Comparison of ENCODE assay signal across 20 mouse cellular contexts in genomic region chr11:108299913-108300312, GRCm38 (mm10). TPM values are rescaled to one million over a fixed set of nuclear protein-coding genes. Genes with fewer than 3 reads are reported as not detected.
DNase-seq lines count a peak whose midpoint lies in the region; ATAC-seq lines count a peak whose summit lies in the region.
"Had no signal": no experiment of that assay in that cellular context is flagged by ENCODE, and none has a peak within 500 bp of the region (broad histone marks: within the 10 kb centered on the region; RNA-seq: fewer than 3 reads in every experiment).

No protein-coding gene starts in this region.

- no peak overlapping the region for H3K4me2 ChIP-seq in heart, embryonic 11.5 days
- no peak overlapping the region for H3K4me2 ChIP-seq in limb, embryonic 13.5 days (replicated peaks)
- H3K4me2 ChIP-seq in hindbrain, embryonic 11.5 days (replicated peaks; ENCODE audit: low read depth, low read length), result no peak overlapping the region
- H3K4me2 ChIP-seq: liver, embryonic 12.5 days; midbrain, embryonic 13.5 days had no signal

- no peak overlapping the region for H3K9ac ChIP-seq in heart, embryonic 11.5 days (ENCODE audit: low read depth, low read length)
- no peak overlapping the region for H3K9ac ChIP-seq in limb, embryonic 13.5 days
- H3K9ac ChIP-seq in hindbrain, embryonic 11.5 days (ENCODE audit: low read depth, low read length), result no peak overlapping the region
- H3K9ac ChIP-seq: forebrain, postnatal 0 days; liver, embryonic 12.5 days; midbrain, embryonic 13.5 days had no signal

- H3K4me1 ChIP-seq in heart, embryonic 11.5 days (ENCODE audit: control insufficient read depth, insufficient read depth, low read length), result 0 out of 2 replicates have a peak, but pooled peaks cover 2% of the 10 kb centered on the region
- H3K4me1 ChIP-seq in limb, embryonic 13.5 days, result peaks cover 44% of the 10 kb centered on the region
- peaks cover 27% of the 10 kb centered on the region for H3K4me1 ChIP-seq in limb, embryonic 10.5 days
- no peaks in the 10 kb centered on the region for H3K4me1 ChIP-seq in hindbrain, embryonic 11.5 days (replicated peaks; ENCODE audit: control insufficient read depth, insufficient read depth, low read length)

- DNase-seq in heart, adult 11 months, result peak; percentile 93
- no peak for DNase-seq in limb, embryonic 10.5 days (ENCODE audit: low spot score)
- peak; percentile 23 for DNase-seq in NIH3T3 (ENCODE audit: low read depth)
- peak; percentile 23 for DNase-seq in heart, postnatal 4 days
- DNase-seq in hindbrain, embryonic 11.5 days (ENCODE audit: low spot score), result no peak
- DNase-seq: adrenal gland, postnatal 36 days; forebrain, postnatal 0 days; kidney, postnatal 36 days; lung, postnatal 36 days; right cerebral cortex, adult 18-20 months; thymus, adult 18-20 months had no signal

- H3K27ac ChIP-seq in heart, embryonic 11.5 days (ENCODE audit: low read depth, low read length), result no peak overlapping the region
- no peak overlapping the region for H3K27ac ChIP-seq in limb, embryonic 13.5 days
- H3K27ac ChIP-seq in limb, embryonic 10.5 days, result no peak overlapping the region
- no peak overlapping the region for H3K27ac ChIP-seq in hindbrain, embryonic 11.5 days (ENCODE audit: low read depth, low read length)
- H3K27ac ChIP-seq: hindbrain, embryonic 10.5 days; liver, embryonic 12.5 days; midbrain, embryonic 13.5 days had no signal

- H3K36me3 ChIP-seq in heart, embryonic 11.5 days (ENCODE audit: control insufficient read depth, insufficient read depth, low read length), result no peaks in the 10 kb centered on the region
- H3K36me3 ChIP-seq in limb, embryonic 13.5 days, result no peaks in the 10 kb centered on the region
- no peaks in the 10 kb centered on the region for H3K36me3 ChIP-seq in limb, embryonic 10.5 days
- no peaks in the 10 kb centered on the region for H3K36me3 ChIP-seq in hindbrain, embryonic 11.5 days (ENCODE audit: control insufficient read depth, insufficient read depth, low read length)
- H3K36me3 ChIP-seq: hindbrain, embryonic 10.5 days; liver, embryonic 12.5 days; midbrain, embryonic 13.5 days had no signal

- WGBS in heart, embryonic 11.5 days (ENCODE audit: insufficient replicate concordance), result 89% methylated on average over 10 of the region's 10 CpGs
- 61% methylated on average over 10 of the region's 10 CpGs for WGBS in limb, embryonic 13.5 days
- WGBS in limb, embryonic 10.5 days, result 91% methylated on average over 10 of the region's 10 CpGs
- 86% methylated on average over 10 of the region's 10 CpGs for WGBS in hindbrain, embryonic 11.5 days

- no peak for ATAC-seq in heart, embryonic 11.5 days (replicated peaks; ENCODE audit: insufficient number of reproducible peaks, low FRiP score, low TSS enrichment)
- peak; percentile 52 for ATAC-seq in limb, embryonic 13.5 days (ENCODE audit: low FRiP score, low read depth)
- no peak for ATAC-seq in cerebellum, adult (ENCODE audit: insufficient number of reproducible peaks, low FRiP score, low TSS enrichment)
- no peak for ATAC-seq in hindbrain, embryonic 11.5 days (ENCODE audit: low FRiP score)
- ATAC-seq: forebrain, postnatal 0 days; liver, embryonic 12.5 days; midbrain, embryonic 13.5 days had no signal

- H3K4me3 ChIP-seq in heart, embryonic 11.5 days (ENCODE audit: low read depth, low read length), result no peak overlapping the region
- no peak overlapping the region for H3K4me3 ChIP-seq in limb, embryonic 13.5 days
- no peak overlapping the region for H3K4me3 ChIP-seq in limb, embryonic 10.5 days
- no peak overlapping the region for H3K4me3 ChIP-seq in hindbrain, embryonic 11.5 days (ENCODE audit: low read depth, low read length)
- H3K4me3 ChIP-seq: hindbrain, embryonic 10.5 days; liver, embryonic 12.5 days; midbrain, embryonic 13.5 days; myocyte had no signal

- H3K9me3 ChIP-seq in heart, embryonic 11.5 days (replicated peaks; ENCODE audit: control insufficient read depth, low read length), result no peaks in the 10 kb centered on the region
- no peaks in the 10 kb centered on the region for H3K9me3 ChIP-seq in limb, embryonic 13.5 days
- no peaks in the 10 kb centered on the region for H3K9me3 ChIP-seq in limb, embryonic 10.5 days (replicated peaks)
- no peaks in the 10 kb centered on the region for H3K9me3 ChIP-seq in hindbrain, embryonic 11.5 days (ENCODE audit: control insufficient read depth, low read length)
- H3K9me3 ChIP-seq: hindbrain, embryonic 10.5 days; liver, embryonic 12.5 days; midbrain, embryonic 13.5 days had no signal

- H3K27me3 ChIP-seq in heart, embryonic 11.5 days (ENCODE audit: control insufficient read depth, insufficient read depth, low read length), result no peaks in the 10 kb centered on the region
- no peaks in the 10 kb centered on the region for H3K27me3 ChIP-seq in limb, embryonic 13.5 days
- H3K27me3 ChIP-seq in limb, embryonic 10.5 days (ENCODE audit: low read depth, poor library complexity, severe bottlenecking), result no peaks in the 10 kb centered on the region
- H3K27me3 ChIP-seq in hindbrain, embryonic 11.5 days (ENCODE audit: control insufficient read depth, insufficient read depth, low read length), result no peaks in the 10 kb centered on the region
- H3K27me3 ChIP-seq: CH12.LX; liver, embryonic 12.5 days; midbrain, embryonic 13.5 days had no signal

RNA-seq across cellular contexts. Expression of gene Apoh, which starts 43.2 kb away (rescaled TPM):
- polyA plus RNA-seq in heart, embryonic 11.5 days (2014; fragmentation: Nextera tagmentation; extraction: Ambion mirVana), result 0.26 TPM in 1 of 2 replicates, not detected in the other
- polyA plus RNA-seq in limb, embryonic 13.5 days (2015; fragmentation: Nextera tagmentation; extraction: Ambion mirVana), result not detected in 2 replicates
- polyA plus RNA-seq in limb, embryonic 10.5 days (2016; fragmentation: Nextera tagmentation; extraction: Ambion mirVana), result not detected in 2 replicates
- total RNA-seq in heart, postnatal 4 days (2021), result under 1 TPM in 1 of 2 experiments, not detected in 1; 0.24 TPM
- polyA plus RNA-seq in hindbrain, embryonic 11.5 days (2014; fragmentation: Nextera tagmentation; extraction: Ambion mirVana), result 0.19 and 0.25 TPM in 2 replicates
- polyA plus RNA-seq: hindbrain, embryonic 10.5 days; intestine, embryonic 14.5 days had no signal

RNA-seq across cellular contexts. Expression of gene Prkca, which starts 43.8 kb away (rescaled TPM):
- 15.7 and 16.9 TPM in 2 replicates for polyA plus RNA-seq in heart, embryonic 11.5 days (2014; fragmentation: Nextera tagmentation; extraction: Ambion mirVana)
- polyA plus RNA-seq in limb, embryonic 13.5 days (2015; fragmentation: Nextera tagmentation; extraction: Ambion mirVana), result 5.6 and 7.2 TPM in 2 replicates
- 2.5 and 3.7 TPM in 2 replicates for polyA plus RNA-seq in limb, embryonic 10.5 days (2016; fragmentation: Nextera tagmentation; extraction: Ambion mirVana)
- total RNA-seq in heart, postnatal 4 days (2021), result 10 to 100 TPM; 52.2 to 57.1 TPM
- polyA plus RNA-seq in hindbrain, embryonic 11.5 days (2014; fragmentation: Nextera tagmentation; extraction: Ambion mirVana), result 4.1 and 6.0 TPM in 2 replicates

Comparison
In these comparisons a context has a peak if more than half of its experiments do, and no peak if none do; other contexts are left out.
1. DNase-seq: peak in heart, adult 11 months (single experiment), NIH3T3 (single experiment) and heart, postnatal 4 days (single experiment); none in limb, embryonic 10.5 days (single experiment) and hindbrain, embryonic 11.5 days (single experiment).